Mouse (Mus musculus): ENCODE data around the gene Ttc7b. TPM values are rescaled to one million over a fixed set of nuclear protein-coding genes. Genes with fewer than 3 reads are reported as not detected.

The Ttc7b gene
- polyA plus RNA-seq, 1 experiment = 108 TPM

GRCm38 (mm10) chr12:100389878-100390710 is 130.5 kb downstream of the Ttc7b start:
- no peak for DNase-seq (ENCODE audit: low read depth)

GRCm38 (mm10) chr12:100386259-100386658 is 134.4 kb downstream of the Ttc7b start:
- no peak for DNase-seq (ENCODE audit: low read depth)

GRCm38 (mm10) chr12:100382526-100382925 is 138.1 kb downstream of the Ttc7b start:
- no peak for DNase-seq (ENCODE audit: low read depth)

GRCm38 (mm10) chr12:100381941-100382340 is 138.7 kb downstream of the Ttc7b start:
- no peak for DNase-seq (ENCODE audit: low read depth)

GRCm38 (mm10) chr12:100380697-100381291 is 139.8 kb downstream of the Ttc7b start:
- DNase-seq (ENCODE audit: low read depth) = no peak

GRCm38 (mm10) chr12:100379833-100380232 is 140.8 kb downstream of the Ttc7b start:
- no peak for DNase-seq (ENCODE audit: low read depth)

- DNase-seq (ENCODE audit: low read depth) = no peak
Measured at GRCm38 (mm10) chr12:100378266-100378665, 142.4 kb downstream of the Ttc7b start.

- no peak for DNase-seq (ENCODE audit: low read depth)
Measured at GRCm38 (mm10) chr12:100377791-100378190, 142.8 kb downstream of the Ttc7b start.

- DNase-seq (ENCODE audit: low read depth) = no peak
Measured at GRCm38 (mm10) chr12:100375801-100376200, 144.8 kb downstream of the Ttc7b start.

GRCm38 (mm10) chr12:100372785-100373184 is 147.8 kb downstream of the Ttc7b start:
- DNase-seq (ENCODE audit: low read depth) = no peak

GRCm38 (mm10) chr12:100372015-100372414 is 148.6 kb downstream of the Ttc7b start:
- no peak for DNase-seq (ENCODE audit: low read depth)

- no peak for DNase-seq (ENCODE audit: low read depth)
Measured at GRCm38 (mm10) chr12:100369786-100370185, 150.8 kb downstream of the Ttc7b start.

GRCm38 (mm10) chr12:100369220-100369619 is 151.4 kb downstream of the Ttc7b start:
- no peak for DNase-seq (ENCODE audit: low read depth)

- DNase-seq (ENCODE audit: low read depth) = no peak
Measured at GRCm38 (mm10) chr12:100361330-100361729, 159.3 kb downstream of the Ttc7b start.

- no peak for DNase-seq (ENCODE audit: low read depth)
Measured at GRCm38 (mm10) chr12:100358040-100358620, 162.5 kb downstream of the Ttc7b start.

- DNase-seq (ENCODE audit: low read depth) = no peak
Measured at GRCm38 (mm10) chr12:100356407-100356806, 164.2 kb downstream of the Ttc7b start.

GRCm38 (mm10) chr12:100355565-100355964 is 165.1 kb downstream of the Ttc7b start:
- DNase-seq (ENCODE audit: low read depth) = no peak

- no peak for DNase-seq (ENCODE audit: low read depth)
Measured at GRCm38 (mm10) chr12:100353954-100354353, 166.7 kb downstream of the Ttc7b start.

- no peak for DNase-seq (ENCODE audit: low read depth)
Measured at GRCm38 (mm10) chr12:100353075-100353782, 167.4 kb downstream of the Ttc7b start.

GRCm38 (mm10) chr12:100352094-100352493 is 168.5 kb downstream of the Ttc7b start:
- no peak for DNase-seq (ENCODE audit: low read depth)

- no peak for DNase-seq (ENCODE audit: low read depth)
Measured at GRCm38 (mm10) chr12:100343554-100343953, 177.1 kb downstream of the Ttc7b start.

GRCm38 (mm10) chr12:100341614-100342013 is 179.0 kb downstream of the Ttc7b start:
- DNase-seq (ENCODE audit: low read depth) = no peak
